Mouse (Mus musculus) hindbrain, postnatal 0 days (tissue): ENCODE measurements around the gene Egln2. TPM values are rescaled to one million over a fixed set of nuclear protein-coding genes. Genes with fewer than 3 reads are reported as not detected.

Experiments
- ATAC-seq: fragments of 200-750 bp; cut with Nextera tagmentation; 2 replicates; pipeline ENCODE4 v1.8.0; 2017; ENCODE audit warnings: mild to moderate bottlenecking, moderate TSS enrichment, moderate library complexity
- DNase-seq: peaks from one replicate; pipeline ENCODE4 v3.0.0-alpha.2; 2015; ENCODE audit warnings: low spot score
- H3K27ac ChIP-seq: fragments of 300-500 bp; sonication (generic); 2 replicates; pipeline ENCODE4 v1.5.1; 2014; ENCODE audit warnings: mild to moderate bottlenecking
- H3K27me3 ChIP-seq: fragments of 300-500 bp; sonication (generic); 2 replicates; pipeline ENCODE4 v1.6.1; 2014; ENCODE audit warnings: low read length, mixed read lengths; ENCODE audit not compliant: insufficient read depth
- H3K36me3 ChIP-seq: fragments of 300-500 bp; sonication (generic); 2 replicates; pipeline ENCODE4 v1.6.1; 2014; ENCODE audit warnings: low read length, mixed read lengths; ENCODE audit not compliant: insufficient read depth
- H3K4me1 ChIP-seq: fragments of 300-500 bp; sonication (generic); 2 replicates; pipeline ENCODE4 v1.6.1; 2014; ENCODE audit warnings: antibody characterized with exemption, low read length, mixed read lengths; ENCODE audit not compliant: insufficient read depth
- H3K4me2 ChIP-seq: fragments of 300-500 bp; sonication (generic); 2 replicates; pipeline ENCODE4 v1.6.1; 2014; ENCODE audit warnings: low read depth, mild to moderate bottlenecking, low read length, moderate library complexity, mixed read lengths
- H3K4me3 ChIP-seq: fragments of 300-500 bp; sonication (generic); 2 replicates; pipeline ENCODE4 v1.5.1; 2014; ENCODE audit warnings: low read length
- H3K9ac ChIP-seq: fragments of 300-500 bp; sonication (generic); replicated peaks from 2 replicates; pipeline ENCODE4 v1.6.1; 2014; ENCODE audit warnings: mild to moderate bottlenecking, low read length, moderate library complexity, mixed read lengths
- H3K9me3 ChIP-seq: fragments of 300-500 bp; sonication (generic); 2 replicates; pipeline ENCODE4 v1.6.1; 2016; ENCODE audit warnings: low read length, mixed read lengths
- CTCF ChIP-seq: IDR thresholded peaks from 2 replicates; pipeline ENCODE4 v1.5.1; 2016; ENCODE audit warnings: antibody characterized with exemption, control low read depth, low read depth
- microRNA counts: library from miRNA; unstranded; fragments of <30 nt; microRNA quantifications from one replicate; lab custom pipeline; 2015
- microRNA-seq, 2 experiments: library from miRNA; unstranded; fragments of <30 nt; microRNA quantifications; one replicate each; pipeline ENCODE4; 2016
- polyA plus RNA-seq: library from polyadenylated mRNA; unstranded; fragments of >200 nt; fragmentation: Nextera tagmentation; extraction: Ambion mirVana; gene quantifications from 2 replicates; pipeline ENCODE4 v1.2.1, GENCODE M21; 2015
- total RNA-seq: library from RNA; depleted of rRNA; stranded (reverse); fragments of >200 nt; gene quantifications from 2 replicates; pipeline ENCODE4 v1.2.3, GENCODE M21; 2014; rRNA removed

The Egln2 gene
- total and polyA plus RNA-seq, 2 experiments from 2014 or later, result 78.6 to 117 TPM

- no peak for DNase-seq
- Histone ChIP-seq H3K27ac (no peak overlapping the region), H3K27me3 (no peaks in the 10 kb centered on the region), H3K4me2 (no peak overlapping the region), H3K4me1 (no peaks in the 10 kb centered on the region), H3K9me3 (no peaks in the 10 kb centered on the region), H3K9ac (no peak overlapping the region), H3K4me3 (no peak overlapping the region), H3K36me3 (no peaks in the 10 kb centered on the region)
- no peak for ATAC-seq
- no peak for TF ChIP-seq CTCF
Observed at GRCm38 (mm10) chr7:27110327-27110726, 56.3 kb downstream of the Egln2 start.

MicroRNA genes within 50 kb of the gene (microRNA counts, 519-probe panel; counts per million panel counts)
- microRNA mmu-miR-1191 (lab: Ali Mortazavi, UCI), result not detected

Small RNA genes lying within 50 kb of the gene (microRNA-seq; reads per million reads assigned to microRNA genes)
- 0.35 to 1.8 reads per million in 2 experiments for gene Mir1191
- 0.36 to 1.6 reads per million in 2 experiments for gene Mir3101

Other genes starting within 250 kb of the Egln2 start
- not detected in 2 replicates for gene Cyp2a22, start 227.4 kb downstream of the Egln2 start, total RNA-seq
- gene Cyp2a22, start 227.4 kb downstream of the Egln2 start, polyA plus RNA-seq, result not detected in 2 replicates
- gene Cyp2a12, start 137.7 kb downstream of the Egln2 start, total RNA-seq, result not detected in 2 replicates
- not detected in 2 replicates for gene Cyp2a12, start 137.7 kb downstream of the Egln2 start, polyA plus RNA-seq
- gene Cyp2f2, start 46.9 kb downstream of the Egln2 start, total RNA-seq, result 1.3 TPM in 1 of 2 replicates, not detected in the other
- 0.36 and 0.43 TPM in 2 replicates for gene Cyp2f2, start 46.9 kb downstream of the Egln2 start, polyA plus RNA-seq
- gene Cyp2t4, start 13.1 kb downstream of the Egln2 start, total RNA-seq, result not detected in 2 replicates
- gene Cyp2t4, start 13.1 kb downstream of the Egln2 start, polyA plus RNA-seq, result 0.09 and 0.32 TPM in 2 replicates
- gene Rab4b, start 12.1 kb upstream of the Egln2 start, total RNA-seq, result 66.7 and 76.9 TPM in 2 replicates
- gene Rab4b, start 12.1 kb upstream of the Egln2 start, polyA plus RNA-seq, result 125 and 128 TPM in 2 replicates
- gene Gm21983, start 14.3 kb upstream of the Egln2 start, total RNA-seq, result not detected in 2 replicates
- gene Gm21983, start 14.3 kb upstream of the Egln2 start, polyA plus RNA-seq, result 0.43 and 0.44 TPM in 2 replicates
- 17.8 and 34.2 TPM in 2 replicates for gene Mia, start 14.4 kb upstream of the Egln2 start, total RNA-seq
- gene Mia, start 14.4 kb upstream of the Egln2 start, polyA plus RNA-seq, result 63.6 and 70.1 TPM in 2 replicates
- gene BC024978, start 29.0 kb upstream of the Egln2 start, total RNA-seq, result 5.5 and 6.1 TPM in 2 replicates
- 2.1 and 2.5 TPM in 2 replicates for gene BC024978, start 29.0 kb upstream of the Egln2 start, polyA plus RNA-seq
- 128 and 131 TPM in 2 replicates for gene Snrpa, start 29.5 kb upstream of the Egln2 start, total RNA-seq
- gene Snrpa, start 29.5 kb upstream of the Egln2 start, polyA plus RNA-seq, result 142 and 147 TPM in 2 replicates
- gene Itpkc, start 61.9 kb upstream of the Egln2 start, total RNA-seq, result 14.3 and 18.8 TPM in 2 replicates
- gene Itpkc, start 61.9 kb upstream of the Egln2 start, polyA plus RNA-seq, result 3.3 and 4.0 TPM in 2 replicates
- gene Coq8b, start 66.2 kb upstream of the Egln2 start, total RNA-seq, result 26.5 and 27.6 TPM in 2 replicates
- gene Coq8b, start 66.2 kb upstream of the Egln2 start, polyA plus RNA-seq, result 16.7 and 20.4 TPM in 2 replicates
- gene Numbl, start 91.6 kb upstream of the Egln2 start, total RNA-seq, result 140 and 161 TPM in 2 replicates
- 55.9 and 59.5 TPM in 2 replicates for gene Numbl, start 91.6 kb upstream of the Egln2 start, polyA plus RNA-seq
- gene Ltbp4, start 170.9 kb upstream of the Egln2 start, total RNA-seq, result 34.8 and 41.2 TPM in 2 replicates
- 10.5 and 10.6 TPM in 2 replicates for gene Ltbp4, start 170.9 kb upstream of the Egln2 start, polyA plus RNA-seq
- gene Shkbp1, start 189.2 kb upstream of the Egln2 start, total RNA-seq, result 27.0 and 31.2 TPM in 2 replicates
- gene Shkbp1, start 189.2 kb upstream of the Egln2 start, polyA plus RNA-seq, result 20.0 and 20.2 TPM in 2 replicates
- gene Gm20479, start 190.6 kb upstream of the Egln2 start, total RNA-seq, result not detected in 2 replicates
- gene Gm20479, start 190.6 kb upstream of the Egln2 start, polyA plus RNA-seq, result not detected in 2 replicates